Mouse (Mus musculus) adrenal gland, postnatal 25 days (tissue): Measurements from ENCODE around the gene Plekhg1. TPM values are rescaled to one million over a fixed set of nuclear protein-coding genes. Genes with fewer than 3 reads are reported as not detected.

Experiments used
- DNase-seq: peaks from one replicate; pipeline ENCODE4 v3.0.0; 2021; ENCODE audit warnings: mixed read lengths
- total RNA-seq: library from RNA; stranded (reverse); gene quantifications from 2 replicates; pipeline ENCODE4 v1.2.3, GENCODE M21; 2021

The Plekhg1 gene
- total RNA-seq, 1 experiment from 2014 or later = 6.6 TPM

- DNase-seq = no peak
These were observed 151.5 kb downstream of the Plekhg1 start for GRCm38 (mm10) chr10:3891381-3892263.

GRCm38 (mm10) chr10:3892368-3892767 is 152.2 kb downstream of the Plekhg1 start:
- no peak for DNase-seq

GRCm38 (mm10) chr10:3898068-3898467 is 157.9 kb downstream of the Plekhg1 start:
- no peak for DNase-seq

- DNase-seq = no peak
These were observed 160.3 kb downstream of the Plekhg1 start for GRCm38 (mm10) chr10:3900416-3900956.

GRCm38 (mm10) chr10:3905747-3906146 is 165.6 kb downstream of the Plekhg1 start:
- no peak for DNase-seq

- DNase-seq = no peak
These were observed 173.9 kb downstream of the Plekhg1 start for GRCm38 (mm10) chr10:3914104-3914503.

GRCm38 (mm10) chr10:3920368-3921152 is 180.4 kb downstream of the Plekhg1 start:
- no peak for DNase-seq

- no peak for DNase-seq
These were observed 187.9 kb downstream of the Plekhg1 start for GRCm38 (mm10) chr10:3928008-3928545.

GRCm38 (mm10) chr10:3931831-3932230 is 191.7 kb downstream of the Plekhg1 start:
- no peak for DNase-seq

- DNase-seq = no peak
These were observed 193.3 kb downstream of the Plekhg1 start for GRCm38 (mm10) chr10:3933311-3933940.

- no peak for DNase-seq
These were observed 196.7 kb downstream of the Plekhg1 start for GRCm38 (mm10) chr10:3936864-3937263.

- no peak for DNase-seq
These were observed 199.9 kb downstream of the Plekhg1 start for GRCm38 (mm10) chr10:3939895-3940595.

- DNase-seq = no peak
These were observed 200.4 kb downstream of the Plekhg1 start for GRCm38 (mm10) chr10:3940596-3940975.

GRCm38 (mm10) chr10:3941054-3941757 is 201.0 kb downstream of the Plekhg1 start:
- peak; percentile 2 for DNase-seq

- DNase-seq = no peak
These were observed 202.1 kb downstream of the Plekhg1 start for GRCm38 (mm10) chr10:3942289-3942688.

- DNase-seq = peak; percentile 72
These were observed 203.6 kb downstream of the Plekhg1 start for GRCm38 (mm10) chr10:3943492-3944395.

GRCm38 (mm10) chr10:3946871-3947270 is 206.7 kb downstream of the Plekhg1 start:
- DNase-seq = no peak

GRCm38 (mm10) chr10:3947346-3947745 is 207.2 kb downstream of the Plekhg1 start:
- DNase-seq = no peak

- DNase-seq = no peak
These were observed 209.1 kb downstream of the Plekhg1 start for GRCm38 (mm10) chr10:3949306-3949705.

- DNase-seq = no peak
These were observed 216.3 kb downstream of the Plekhg1 start for GRCm38 (mm10) chr10:3956471-3956870.
